Mouse (Mus musculus) lung, adult 2 months (tissue): ENCODE results near the gene Znrf2. TPM values are rescaled to one million over a fixed set of nuclear protein-coding genes. Genes with fewer than 3 reads are reported as not detected.
"Not testable (repeated sequence)": the region's sequence is repeated elsewhere in the genome, so short reads cannot be mapped to it uniquely, and the experiment has no call there.

Source experiments
- DNase-seq: peaks from one replicate; pipeline ENCODE4 v3.0.0; 2022
- H3K4me1 ChIP-seq: fragments of 200-500 bp; 2 replicates; pipeline ENCODE4 v1.6.1; 2011; ENCODE audit warnings: low read length; ENCODE audit not compliant: control insufficient read depth, insufficient read depth
- H3K4me3 ChIP-seq: fragments of 200-500 bp; replicated peaks from 2 replicates; pipeline ENCODE3; 2011; ENCODE audit warnings: low read depth, mild to moderate bottlenecking, control low read depth, low read length; ENCODE audit errors: extremely low read depth
- CTCF ChIP-seq: fragments of 200-500 bp; IDR thresholded peaks from 2 replicates; pipeline ENCODE4 v1.5.1; 2011; ENCODE audit warnings: mild to moderate bottlenecking, low read length, control low read depth; ENCODE audit not compliant: insufficient read depth
- POLR2A ChIP-seq: fragments of 200-500 bp; IDR thresholded peaks from 2 replicates; pipeline ENCODE4 v1.6.1; 2011; ENCODE audit warnings: low read depth, mild to moderate bottlenecking, control low read depth, low read length, borderline replicate concordance; ENCODE audit errors: extremely low read depth
- whole genome bisulfite sequencing: fragments of 180-500 bp; shearing (Covaris S2); methylation state at CpG from one replicate; pipeline ENCODE4 v1.1.7; 2018; 5-methylcytosine and 5-hydroxymethylcytosine counted together
- polyA plus RNA-seq: library from polyadenylated mRNA; depleted of rRNA; stranded (reverse); fragments of >200 nt; gene quantifications from 2 replicates; pipeline ENCODE4 v1.2.3, GENCODE M21; 2012

Znrf2 gene
- polyA plus RNA-seq, 1 experiment: 8.3 TPM

DNA sequence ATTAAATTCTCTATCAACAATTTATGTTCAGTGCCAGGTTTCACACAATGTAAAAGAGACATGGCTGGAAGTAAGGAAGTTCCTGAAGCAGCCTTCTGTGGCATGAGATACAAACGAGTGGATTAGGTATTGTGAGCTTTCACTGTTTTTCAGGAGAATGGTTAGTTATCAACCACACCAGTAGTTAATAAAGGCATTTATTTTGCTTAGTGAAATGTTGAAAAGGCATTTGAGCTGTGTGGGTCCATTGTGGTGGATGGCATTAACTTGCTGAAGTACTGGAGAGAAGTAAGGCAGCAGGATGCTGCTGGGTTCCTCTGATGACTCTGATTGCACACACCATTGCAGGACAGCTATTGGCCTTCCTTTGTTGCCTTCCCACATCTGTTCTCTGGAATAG, 25.3 kb downstream of the Znrf2 start:
- WGBS: 49% methylated on average over 1 of the region's 1 CpGs
- DNase-seq: no peak

GRCm38 (mm10) chr6:54848546-54848945, 31.8 kb downstream of the Znrf2 start:
- no peak for TF ChIP-seq CTCF
- no peak for TF ChIP-seq POLR2A
- no peak for DNase-seq
- WGBS: 76% methylated on average over 3 of the region's 3 CpGs
- Histone ChIP-seq H3K4me3 (no peak overlapping the region), H3K4me1 (peaks cover 20% of the 10 kb centered on the region)

More for the DNA sequence above, 25.3 kb downstream of the Znrf2 start:
- Histone ChIP-seq H3K4me1 (peaks cover 2% of the 10 kb centered on the region; the same call in 1 of the 2 replicates), H3K4me3 (no peak overlapping the region)
- TF ChIP-seq CTCF: no peak
- TF ChIP-seq POLR2A: no peak

GRCm38 (mm10) chr6:54849179-54850156, 32.8 kb downstream of the Znrf2 start:
- DNase-seq: no peak
- TF ChIP-seq POLR2A (no peak), CTCF (no peak)
- H3K4me1 ChIP-seq: peaks cover 20% of the 10 kb centered on the region
- 27% methylated on average over 4 of the region's 4 CpGs for WGBS
- H3K4me3 ChIP-seq: no peak overlapping the region

- no peak for DNase-seq
- Histone ChIP-seq H3K4me1 (peaks cover 20% of the 10 kb centered on the region), H3K4me3 (no peak overlapping the region)
- TF ChIP-seq CTCF (no peak), POLR2A (no peak)
- 56% methylated on average over 4 of the region's 4 CpGs for WGBS
These were observed 35.1 kb downstream of the Znrf2 start for GRCm38 (mm10) chr6:54851778-54852177.

DNA sequence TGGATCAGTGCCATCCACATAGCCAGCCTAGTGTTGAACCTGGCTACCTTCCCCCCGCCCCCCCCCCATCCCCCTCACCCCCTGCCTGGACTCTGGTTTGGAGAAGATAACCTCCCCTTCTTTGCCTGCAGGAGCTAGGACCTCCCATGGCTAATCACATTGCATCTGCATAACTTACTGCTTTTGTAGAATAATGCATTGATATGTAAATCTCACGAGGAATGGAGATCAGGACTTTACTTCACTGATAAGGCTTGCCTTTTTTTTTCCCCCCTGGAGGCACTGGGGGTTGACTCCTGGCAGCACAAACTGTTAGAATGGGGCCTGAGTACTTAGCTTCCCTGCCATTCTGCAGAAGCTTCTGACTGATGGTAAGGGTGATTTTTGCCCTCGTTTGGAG, 36.0 kb downstream of the Znrf2 start:
- peaks cover 20% of the 10 kb centered on the region for H3K4me1 ChIP-seq
- WGBS: 51% methylated on average over 3 of the region's 3 CpGs
- no peak overlapping the region for H3K4me3 ChIP-seq
- no peak for DNase-seq
- TF ChIP-seq POLR2A (no peak), CTCF (no peak)

DNA sequence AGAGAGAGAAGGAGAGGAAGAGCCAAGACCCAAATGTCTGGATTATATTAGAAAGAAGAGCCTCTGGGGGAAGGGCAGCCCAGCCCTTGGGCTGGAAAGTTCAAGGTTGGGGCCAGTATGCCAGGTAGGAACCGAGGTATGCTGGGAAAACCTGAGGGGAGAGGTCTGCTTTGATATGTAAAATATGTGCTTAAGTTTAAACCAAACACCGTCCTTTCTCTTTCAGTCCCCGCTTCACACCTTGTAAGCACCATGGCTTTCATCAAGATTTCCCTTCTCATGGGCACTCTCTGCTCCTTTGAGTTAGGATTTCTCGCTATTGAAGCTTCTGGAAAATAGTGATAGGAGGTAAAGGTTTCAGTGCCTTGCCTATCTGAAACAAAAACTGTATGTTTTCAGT, 38.1 kb downstream of the Znrf2 start:
- TF ChIP-seq CTCF (no peak), POLR2A (no peak)
- DNase-seq: no peak
- WGBS: 59% methylated on average over 4 of the region's 4 CpGs
- Histone ChIP-seq H3K4me1 (peaks cover 9% of the 10 kb centered on the region), H3K4me3 (no peak overlapping the region)

DNA sequence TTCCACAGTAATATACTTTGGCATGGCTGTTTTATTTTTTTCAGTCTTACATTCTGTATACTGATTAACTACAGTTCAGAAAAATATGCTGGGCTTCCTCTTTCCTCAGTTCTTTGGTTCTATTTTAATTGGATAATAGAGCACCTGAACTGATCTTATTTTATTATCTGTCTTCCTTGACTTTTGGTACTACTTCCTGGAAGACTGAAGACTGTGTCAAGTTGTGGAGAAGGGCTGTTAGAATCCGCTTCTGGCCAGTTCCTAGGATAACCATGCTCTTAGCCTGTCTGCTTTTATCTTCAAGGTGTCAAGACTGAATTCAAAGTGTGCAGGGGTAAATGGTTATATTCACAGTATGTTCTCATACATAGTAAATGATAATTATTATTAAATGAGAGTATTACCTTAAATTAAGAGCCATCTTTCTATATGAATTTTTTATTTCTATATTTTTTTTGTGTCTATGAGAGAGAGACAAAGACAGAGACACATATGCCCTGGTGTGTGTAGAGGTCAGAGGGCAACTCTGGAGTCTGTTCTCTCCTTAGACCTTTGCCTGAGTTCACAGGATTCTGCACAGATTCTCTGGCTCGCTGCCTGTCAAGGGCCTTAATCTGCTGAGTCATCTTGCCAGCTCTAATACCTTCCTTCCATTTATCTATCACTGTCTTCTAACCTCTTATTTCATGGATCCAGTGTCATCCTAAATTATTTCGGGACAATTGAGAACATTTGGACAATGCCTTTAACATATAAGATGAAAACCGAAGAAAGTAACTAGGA, 39.3 kb downstream of the Znrf2 start:
- Histone ChIP-seq H3K4me1 (peaks cover 6% of the 10 kb centered on the region), H3K4me3 (no peak overlapping the region)
- 74% methylated on average over 4 of the region's 4 CpGs for WGBS
- TF ChIP-seq CTCF: no peak
- no peak for TF ChIP-seq POLR2A
- DNase-seq: no peak

DNA sequence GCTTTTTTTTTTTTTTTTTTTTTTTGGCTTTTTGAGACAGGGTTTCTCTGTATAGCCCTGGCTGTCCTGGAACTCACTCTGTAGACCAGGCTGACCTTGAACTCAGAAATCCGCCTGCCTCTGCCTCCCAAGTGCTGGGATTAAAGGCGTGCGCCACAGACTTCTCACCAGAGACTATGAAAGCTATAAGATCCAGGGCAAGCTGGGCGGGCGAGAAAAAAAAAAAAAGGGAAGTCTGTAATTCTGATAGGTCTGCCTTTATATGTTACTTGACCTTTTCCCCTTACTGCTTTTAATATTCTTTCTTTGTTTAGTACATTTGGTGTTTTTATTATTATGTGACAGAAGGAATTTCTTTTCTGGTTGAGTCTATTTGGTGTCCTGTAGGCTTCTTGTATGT, 42.4 kb downstream of the Znrf2 start:
- not testable (repeated sequence) for H3K4me1 ChIP-seq, DNase-seq, H3K4me3 ChIP-seq
- 97% methylated on average over 5 of the region's 5 CpGs for WGBS

GRCm38 (mm10) chr6:54860180-54860579, 43.5 kb downstream of the Znrf2 start:
- no peak overlapping the region for H3K4me3 ChIP-seq
- no peak for DNase-seq
- no peaks in the 10 kb centered on the region; the same call in none of the 2 replicates for H3K4me1 ChIP-seq
- TF ChIP-seq CTCF (no peak), POLR2A (no peak)
